Mouse (Mus musculus): ENCODE measurements at regions not wholly inside any gene's neighbourhood (a gene's known extent, or its start where the extent isn't known, plus 50 kb on each side); places are given as distances from the start of the nearest gene placed in this dataset.

- no peak for TF ChIP-seq NANOG (IDR thresholded peaks at IDR 0.05; ENCODE audit: borderline replicate concordance, low read length)
- TF ChIP-seq CTCF (conservative IDR thresholded peaks at IDR 0.05; ENCODE audit: low read length), result no peak
- no peak for TF ChIP-seq POU5F1 (IDR thresholded peaks at IDR 0.05; ENCODE audit: borderline replicate concordance, low read length)
- Histone ChIP-seq H3K4me3 (replicated peaks; ENCODE audit: low read length) (no peak overlapping the region), H3K36me3 (ENCODE audit: insufficient read depth, low read length) (no peaks in the 10 kb centered on the region), H3K4me1 (replicated peaks; ENCODE audit: low read depth, low read length) (no peaks in the 10 kb centered on the region), H3K27me3 (ENCODE audit: insufficient read depth, low read length) (no peaks in the 10 kb centered on the region), H3K9me3 (ENCODE audit: low read length) (no peaks in the 10 kb centered on the region)
These were observed 599.0 kb upstream of the Kif18a start for GRCm38 (mm10) chr2:108681574-108681973.

GRCm38 (mm10) chr2:108686019-108686743 is 594.4 kb upstream of the Kif18a start:
- no peaks in the 10 kb centered on the region for H3K4me1 ChIP-seq (replicated peaks; ENCODE audit: low read depth, low read length)
- no peaks in the 10 kb centered on the region for H3K9me3 ChIP-seq (ENCODE audit: low read length)
- H3K36me3 ChIP-seq (ENCODE audit: insufficient read depth, low read length), result no peaks in the 10 kb centered on the region
- H3K27me3 ChIP-seq (ENCODE audit: insufficient read depth, low read length), result no peaks in the 10 kb centered on the region
- H3K4me3 ChIP-seq (replicated peaks; ENCODE audit: low read length), result no peak overlapping the region
- TF ChIP-seq POU5F1 (IDR thresholded peaks at IDR 0.05; ENCODE audit: borderline replicate concordance, low read length) (no peak), CTCF (conservative IDR thresholded peaks at IDR 0.05; ENCODE audit: low read length) (no peak), NANOG (IDR thresholded peaks at IDR 0.05; ENCODE audit: borderline replicate concordance, low read length) (no peak)

GRCm38 (mm10) chr2:108690091-108690490 is 590.4 kb upstream of the Kif18a start:
- H3K9me3 ChIP-seq (ENCODE audit: low read length), result no peaks in the 10 kb centered on the region
- no peak for TF ChIP-seq POU5F1 (IDR thresholded peaks at IDR 0.05; ENCODE audit: borderline replicate concordance, low read length)
- TF ChIP-seq CTCF (conservative IDR thresholded peaks at IDR 0.05; ENCODE audit: low read length), result peak; percentile 53
- H3K4me3 ChIP-seq (replicated peaks; ENCODE audit: low read length), result no peak overlapping the region
- no peaks in the 10 kb centered on the region for H3K36me3 ChIP-seq (ENCODE audit: insufficient read depth, low read length)
- no peaks in the 10 kb centered on the region for H3K4me1 ChIP-seq (replicated peaks; ENCODE audit: low read depth, low read length)
- H3K27me3 ChIP-seq (ENCODE audit: insufficient read depth, low read length), result no peaks in the 10 kb centered on the region

GRCm38 (mm10) chr2:108691156-108692007 is 589.2 kb upstream of the Kif18a start:
- no peaks in the 10 kb centered on the region for H3K36me3 ChIP-seq (ENCODE audit: insufficient read depth, low read length)
- no peak for TF ChIP-seq POU5F1 (IDR thresholded peaks at IDR 0.05; ENCODE audit: borderline replicate concordance, low read length)
- TF ChIP-seq CTCF (conservative IDR thresholded peaks at IDR 0.05; ENCODE audit: low read length), result no peak
- no peaks in the 10 kb centered on the region for H3K4me1 ChIP-seq (replicated peaks; ENCODE audit: low read depth, low read length)
- no peaks in the 10 kb centered on the region for H3K9me3 ChIP-seq (ENCODE audit: low read length)
- no peaks in the 10 kb centered on the region for H3K27me3 ChIP-seq (ENCODE audit: insufficient read depth, low read length)
- no peak overlapping the region for H3K4me3 ChIP-seq (replicated peaks; ENCODE audit: low read length)

GRCm38 (mm10) chr2:108701308-108701707 is 579.2 kb upstream of the Kif18a start:
- TF ChIP-seq NANOG (IDR thresholded peaks at IDR 0.05; ENCODE audit: borderline replicate concordance, low read length) (no peak), POU5F1 (IDR thresholded peaks at IDR 0.05; ENCODE audit: borderline replicate concordance, low read length) (no peak), CTCF (conservative IDR thresholded peaks at IDR 0.05; ENCODE audit: low read length) (no peak)
- H3K4me3 ChIP-seq (replicated peaks; ENCODE audit: low read length), result no peak overlapping the region
- no peaks in the 10 kb centered on the region for H3K36me3 ChIP-seq (ENCODE audit: insufficient read depth, low read length)
- H3K4me1 ChIP-seq (replicated peaks; ENCODE audit: low read depth, low read length), result no peaks in the 10 kb centered on the region
- H3K27me3 ChIP-seq (ENCODE audit: insufficient read depth, low read length), result no peaks in the 10 kb centered on the region
- no peaks in the 10 kb centered on the region for H3K9me3 ChIP-seq (ENCODE audit: low read length)

- no peaks in the 10 kb centered on the region for H3K36me3 ChIP-seq (ENCODE audit: insufficient read depth, low read length)
- H3K27me3 ChIP-seq (ENCODE audit: insufficient read depth, low read length), result no peaks in the 10 kb centered on the region
- no peaks in the 10 kb centered on the region for H3K9me3 ChIP-seq (ENCODE audit: low read length)
- no peaks in the 10 kb centered on the region for H3K4me1 ChIP-seq (replicated peaks; ENCODE audit: low read depth, low read length)
- no peak for TF ChIP-seq POU5F1 (IDR thresholded peaks at IDR 0.05; ENCODE audit: borderline replicate concordance, low read length)
- no peak for TF ChIP-seq NANOG (IDR thresholded peaks at IDR 0.05; ENCODE audit: borderline replicate concordance, low read length)
- TF ChIP-seq CTCF (conservative IDR thresholded peaks at IDR 0.05; ENCODE audit: low read length), result no peak
- no peak overlapping the region for H3K4me3 ChIP-seq (replicated peaks; ENCODE audit: low read length)
These were observed 572.4 kb upstream of the Kif18a start for GRCm38 (mm10) chr2:108707856-108708855.

- Histone ChIP-seq H3K9me3 (ENCODE audit: low read length) (no peaks in the 10 kb centered on the region), H3K4me3 (replicated peaks; ENCODE audit: low read length) (no peak overlapping the region), H3K27me3 (ENCODE audit: insufficient read depth, low read length) (no peaks in the 10 kb centered on the region), H3K4me1 (replicated peaks; ENCODE audit: low read depth, low read length) (no peaks in the 10 kb centered on the region), H3K36me3 (ENCODE audit: insufficient read depth, low read length) (no peaks in the 10 kb centered on the region)
- TF ChIP-seq CTCF (conservative IDR thresholded peaks at IDR 0.05; ENCODE audit: low read length), result no peak
- TF ChIP-seq POU5F1 (IDR thresholded peaks at IDR 0.05; ENCODE audit: borderline replicate concordance, low read length), result no peak
- TF ChIP-seq NANOG (IDR thresholded peaks at IDR 0.05; ENCODE audit: borderline replicate concordance, low read length), result no peak
These were observed 538.5 kb upstream of the Kif18a start for GRCm38 (mm10) chr2:108742079-108742478.

- no peaks in the 10 kb centered on the region for H3K9me3 ChIP-seq (ENCODE audit: low read length)
- no peaks in the 10 kb centered on the region for H3K36me3 ChIP-seq (ENCODE audit: insufficient read depth, low read length)
- TF ChIP-seq NANOG (IDR thresholded peaks at IDR 0.05; ENCODE audit: borderline replicate concordance, low read length), result no peak
- no peak for TF ChIP-seq CTCF (conservative IDR thresholded peaks at IDR 0.05; ENCODE audit: low read length)
- TF ChIP-seq POU5F1 (IDR thresholded peaks at IDR 0.05; ENCODE audit: borderline replicate concordance, low read length), result no peak
- H3K4me1 ChIP-seq (replicated peaks; ENCODE audit: low read depth, low read length), result no peaks in the 10 kb centered on the region
- no peaks in the 10 kb centered on the region for H3K27me3 ChIP-seq (ENCODE audit: insufficient read depth, low read length)
- no peak overlapping the region for H3K4me3 ChIP-seq (replicated peaks; ENCODE audit: low read length)
These were observed 537.0 kb upstream of the Kif18a start for GRCm38 (mm10) chr2:108743511-108743910.

Measured in E14TG2a.4 (cell line).